In the genomic region with DNA sequence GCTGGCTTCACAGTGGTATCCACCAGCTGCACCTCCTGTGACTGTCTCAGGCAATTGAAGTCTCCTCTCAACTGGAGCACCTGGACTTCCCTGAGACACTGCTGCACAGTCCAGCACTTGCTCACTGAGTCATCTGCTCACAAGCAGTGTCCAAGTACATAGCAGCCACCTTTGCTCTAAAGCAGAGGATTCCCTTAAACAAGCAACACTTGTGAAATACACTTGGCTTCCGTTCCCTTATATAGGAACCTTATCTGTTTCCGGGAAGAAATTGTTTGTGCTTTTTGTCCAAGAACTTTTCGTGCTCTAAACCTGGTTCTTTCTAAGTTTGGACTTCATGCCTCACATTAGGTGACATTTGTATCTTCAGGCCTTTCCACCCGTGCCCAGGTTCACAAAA, we compare ENCODE assay signal across 35 mouse cellular contexts.
"Had no signal": no experiment of that assay in that cellular context is flagged by ENCODE, and none has a peak within 500 bp of the region (broad histone marks: within the 10 kb centered on the region; RNA-seq: fewer than 3 reads in every experiment).

No protein-coding gene starts in this region.

- ATAC-seq: hindbrain, embryonic 16.5 days; hindbrain, postnatal 0 days; inflammation-experienced regulatory T-cells, adult 6 months; intestine, embryonic 15.5 days; intestine, embryonic 16.5 days; intestine, postnatal 0 days had no signal

- H3K4me1 ChIP-seq: heart, embryonic 10.5 days; heart, embryonic 12.5 days; heart, embryonic 13.5 days; heart, embryonic 15.5 days; hindbrain, embryonic 10.5 days; hindbrain, embryonic 12.5 days; hindbrain, embryonic 13.5 days; hindbrain, embryonic 15.5 days; intestine, embryonic 15.5 days; kidney, embryonic 15.5 days had no signal

- H3K36me3 ChIP-seq: heart, embryonic 10.5 days; heart, embryonic 12.5 days; heart, embryonic 13.5 days; heart, embryonic 15.5 days; hindbrain, embryonic 10.5 days; hindbrain, embryonic 12.5 days; hindbrain, embryonic 13.5 days; hindbrain, embryonic 15.5 days; intestine, embryonic 15.5 days; kidney, embryonic 15.5 days had no signal

- H3K9ac ChIP-seq: heart, embryonic 12.5 days; heart, embryonic 13.5 days; heart, embryonic 15.5 days; hindbrain, embryonic 12.5 days; hindbrain, embryonic 13.5 days; hindbrain, embryonic 14.5 days; hindbrain, embryonic 15.5 days; intestine, embryonic 15.5 days; kidney, embryonic 15.5 days had no signal

- H3K4me3 ChIP-seq: heart, embryonic 10.5 days; heart, embryonic 12.5 days; heart, embryonic 13.5 days; heart, embryonic 15.5 days; hindbrain, embryonic 10.5 days; hindbrain, embryonic 12.5 days; hindbrain, embryonic 13.5 days; hindbrain, embryonic 15.5 days; intestine, embryonic 15.5 days; kidney, embryonic 15.5 days; layer of hippocampus, adult 2 months had no signal

- H3K9me3 ChIP-seq: heart, embryonic 10.5 days; heart, embryonic 12.5 days; heart, embryonic 13.5 days; heart, embryonic 15.5 days; hindbrain, embryonic 10.5 days; hindbrain, embryonic 12.5 days; hindbrain, embryonic 15.5 days; intestine, embryonic 15.5 days; kidney, embryonic 15.5 days had no signal

- H3K4me2 ChIP-seq: heart, embryonic 11.5 days; heart, embryonic 12.5 days; heart, embryonic 13.5 days; heart, embryonic 15.5 days; hindbrain, embryonic 12.5 days; hindbrain, embryonic 13.5 days; hindbrain, embryonic 14.5 days; hindbrain, embryonic 15.5 days; intestine, embryonic 15.5 days; kidney, embryonic 15.5 days had no signal

- H3K27ac ChIP-seq: heart, embryonic 10.5 days; heart, embryonic 13.5 days; heart, embryonic 15.5 days; hindbrain, embryonic 10.5 days; hindbrain, embryonic 12.5 days; hindbrain, embryonic 13.5 days; hindbrain, embryonic 14.5 days; hindbrain, embryonic 15.5 days; hindbrain, postnatal 0 days; intestine, embryonic 15.5 days; kidney, embryonic 15.5 days; kidney, postnatal 0 days; layer of hippocampus, adult 2 months had no signal

- DNase-seq: heart, postnatal 10 days; heart, postnatal 14 days; heart, postnatal 36 days; heart, postnatal 4 days; kidney, adult 11 months; kidney, adult 18-20 months; kidney, adult 2 months; kidney, adult 8-10 months; kidney, adult 9 months; kidney, postnatal 10 days; kidney, postnatal 14 days; kidney, postnatal 25 days; kidney, postnatal 36 days; kidney, postnatal 4 days; layer of hippocampus, adult 9-11 months; layer of hippocampus, postnatal 36 days had no signal

- H3K27me3 ChIP-seq: heart, embryonic 12.5 days; heart, embryonic 13.5 days; heart, embryonic 15.5 days; hindbrain, embryonic 12.5 days; hindbrain, embryonic 13.5 days; hindbrain, embryonic 15.5 days; intestine, embryonic 15.5 days; kidney, embryonic 15.5 days had no signal
